Mouse (Mus musculus) embryonic facial prominence, embryonic 11.5 days (tissue): Measurements from ENCODE around the gene Aqp1. TPM values are rescaled to one million over a fixed set of nuclear protein-coding genes. Genes with fewer than 3 reads are reported as not detected.
A peak's percentile ranks its signal among the peaks of the same experiment; 100 is the strongest.

ENCODE experiments used
- ATAC-seq: fragments of 200-750 bp; cut with Nextera tagmentation; replicated peaks from 2 replicates; pipeline ENCODE4 v1.8.0; 2017; ENCODE audit warnings: low read depth; ENCODE audit not compliant: insufficient number of reproducible peaks, low FRiP score, low TSS enrichment
- DNase-seq: peaks from one replicate; pipeline ENCODE4 v3.0.0-alpha.2; 2015; ENCODE audit warnings: low spot score
- H3K27ac ChIP-seq: fragments of 300-500 bp; sonication (generic); replicated peaks from 2 replicates; pipeline ENCODE4 v1.5.1; 2014; ENCODE audit warnings: mild to moderate bottlenecking, low read depth, low read length, control low read depth
- H3K27me3 ChIP-seq: fragments of 300-500 bp; sonication (generic); 2 replicates; pipeline ENCODE4 v1.6.1; 2014; ENCODE audit warnings: mild to moderate bottlenecking, low read length, moderate library complexity, mixed read lengths; ENCODE audit not compliant: control insufficient read depth, insufficient read depth
- H3K36me3 ChIP-seq: fragments of 300-500 bp; sonication (generic); replicated peaks from 2 replicates; pipeline ENCODE4 v1.6.1; 2014; ENCODE audit warnings: low read depth, mild to moderate bottlenecking, low read length, moderate library complexity, mixed read lengths; ENCODE audit not compliant: control insufficient read depth, insufficient read depth
- H3K4me1 ChIP-seq: fragments of 300-500 bp; sonication (generic); 2 replicates; pipeline ENCODE4 v1.6.1; 2014; ENCODE audit warnings: low read length, mixed read lengths; ENCODE audit not compliant: control insufficient read depth, insufficient read depth
- H3K4me2 ChIP-seq: fragments of 300-500 bp; sonication (generic); 2 replicates; pipeline ENCODE4 v1.6.1; 2014; ENCODE audit warnings: low read depth, mild to moderate bottlenecking, control low read depth, low read length, moderate library complexity
- H3K4me3 ChIP-seq: fragments of 300-500 bp; sonication (generic); 2 replicates; pipeline ENCODE4 v1.5.1; 2014; ENCODE audit warnings: low read depth, low read length, control low read depth
- H3K9ac ChIP-seq: fragments of 300-500 bp; sonication (generic); replicated peaks from 2 replicates; pipeline ENCODE4 v1.6.1; 2014; ENCODE audit warnings: mild to moderate bottlenecking, control low read depth, low read length
- H3K9me3 ChIP-seq: fragments of 300-500 bp; sonication (generic); replicated peaks from 2 replicates; pipeline ENCODE4 v1.6.1; 2016; ENCODE audit warnings: mild to moderate bottlenecking, low read length, inconsistent platforms, mixed read lengths; ENCODE audit not compliant: control insufficient read depth
- WGBS: fragments of 180-500 bp; shearing (Covaris S2); extraction: QIAGEN DNeasy Blood & Tissue Kit; methylation state at CpG from one replicate; pipeline ENCODE4 v1.1.7; 2014; 5-methylcytosine and 5-hydroxymethylcytosine counted together
- polyA plus RNA-seq: library from polyadenylated mRNA; unstranded; fragments of >200 nt; fragmentation: Nextera tagmentation; extraction: Ambion mirVana; gene quantifications from 2 replicates; pipeline ENCODE4 v1.2.1, GENCODE M21; 2014

Gene Aqp1
- 0.28 and 0.52 TPM in 2 replicates for polyA plus RNA-seq

DNA sequence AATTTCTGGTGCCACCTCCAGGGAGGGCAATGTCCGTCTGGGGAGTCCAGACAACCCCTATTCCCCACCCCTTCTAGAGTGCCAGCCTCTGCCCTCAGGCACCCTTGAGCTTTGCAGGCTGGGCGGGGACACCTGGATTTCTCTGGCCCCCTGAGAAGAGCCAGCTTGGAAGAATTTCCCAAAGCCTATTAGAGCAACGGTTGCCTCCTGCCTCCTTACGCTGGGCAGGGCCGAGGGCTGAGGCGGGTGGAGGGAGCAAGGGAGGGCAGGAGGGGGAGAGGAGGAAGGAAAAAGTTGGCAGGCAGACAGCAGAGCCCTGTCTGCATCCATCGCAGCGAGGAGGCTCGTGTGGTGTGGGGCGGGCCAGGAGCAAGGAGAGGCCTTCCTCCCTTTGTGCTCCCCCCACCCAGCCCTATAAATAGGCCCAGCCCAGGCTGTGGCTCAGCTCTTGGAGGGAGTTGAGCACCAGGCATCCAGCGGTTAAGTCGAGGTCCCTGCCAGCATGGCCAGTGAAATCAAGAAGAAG, at the start of gene Aqp1:
Gene Aqp1, plus strand, starts transcription at position 444 of the 526 bp plus-strand sequence.
- Histone ChIP-seq H3K4me1 (peaks cover 7% of the 10 kb centered on the region), H3K4me3 (no peak within 1 kb of the TSS), H3K9ac (no peak within 1 kb of the TSS; the same call in 1 of the 2 replicates), H3K9me3 (no peaks in the 10 kb centered on the region), H3K4me2 (no peak within 1 kb of the TSS; the same call in 1 of the 2 replicates), H3K27me3 (no peaks in the 10 kb centered on the region), H3K36me3 (no peaks in the 10 kb centered on the region), H3K27ac (no peak within 1 kb of the TSS; the same call in 1 of the 2 replicates)
- 21% methylated on average over 12 of the region's 12 CpGs for WGBS
- DNase-seq (peak; percentile 27), ATAC-seq (peak; percentile 63; the same call in 1 of the 2 replicates)

DNA sequence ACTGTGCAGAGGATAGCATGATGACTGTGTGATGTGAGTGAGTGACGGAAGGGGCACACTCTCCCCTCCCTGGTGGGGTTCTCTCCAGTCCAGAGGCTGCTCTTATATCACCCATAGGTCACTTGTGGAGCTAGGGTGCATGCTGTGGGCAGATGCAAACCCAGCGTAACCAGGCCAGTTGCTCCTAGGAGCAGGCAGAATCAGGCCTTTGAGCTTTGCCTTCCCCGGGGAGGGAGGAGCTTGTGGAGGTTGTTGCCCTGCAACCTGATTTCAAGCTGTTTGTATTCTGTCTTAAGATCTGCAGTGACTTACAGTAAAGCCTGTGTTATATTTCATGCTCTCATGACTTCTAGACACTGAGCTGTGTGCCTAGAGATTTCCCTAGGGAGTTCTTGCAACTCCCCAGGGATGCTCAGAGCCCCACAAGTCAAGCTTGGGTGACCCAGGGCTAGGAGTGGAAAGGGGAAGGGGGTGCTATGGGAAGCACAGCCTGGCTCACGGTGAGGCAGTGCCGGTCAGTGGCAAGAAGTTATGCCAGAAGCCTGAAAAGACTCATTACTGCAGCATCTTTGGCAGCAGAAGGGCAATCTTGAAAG, 48.1 kb upstream of the Aqp1 start:
- 86% methylated on average over 5 of the region's 5 CpGs for WGBS

GRCm38 (mm10) chr6:55294549-55295131, 41.6 kb upstream of the Aqp1 start:
- Histone ChIP-seq H3K4me3 (no peak overlapping the region), H3K4me1 (no peaks in the 10 kb centered on the region; the same call in 1 of the 2 replicates), H3K27me3 (no peaks in the 10 kb centered on the region), H3K27ac (no peak overlapping the region), H3K9me3 (no peaks in the 10 kb centered on the region), H3K9ac (no peak overlapping the region), H3K36me3 (no peaks in the 10 kb centered on the region), H3K4me2 (no peak overlapping the region)
- WGBS, result 68% methylated on average over 19 of the region's 19 CpGs
- no peak for ATAC-seq
- no peak for DNase-seq

More for the DNA sequence above, 48.1 kb upstream of the Aqp1 start:
- Histone ChIP-seq H3K9me3 (no peaks in the 10 kb centered on the region), H3K27me3 (no peaks in the 10 kb centered on the region), H3K4me2 (no peak overlapping the region), H3K36me3 (no peaks in the 10 kb centered on the region), H3K4me3 (no peak overlapping the region), H3K9ac (no peak overlapping the region), H3K4me1 (no peaks in the 10 kb centered on the region; the same call in 1 of the 2 replicates), H3K27ac (no peak overlapping the region)
- DNase-seq (no peak), ATAC-seq (no peak)

DNA sequence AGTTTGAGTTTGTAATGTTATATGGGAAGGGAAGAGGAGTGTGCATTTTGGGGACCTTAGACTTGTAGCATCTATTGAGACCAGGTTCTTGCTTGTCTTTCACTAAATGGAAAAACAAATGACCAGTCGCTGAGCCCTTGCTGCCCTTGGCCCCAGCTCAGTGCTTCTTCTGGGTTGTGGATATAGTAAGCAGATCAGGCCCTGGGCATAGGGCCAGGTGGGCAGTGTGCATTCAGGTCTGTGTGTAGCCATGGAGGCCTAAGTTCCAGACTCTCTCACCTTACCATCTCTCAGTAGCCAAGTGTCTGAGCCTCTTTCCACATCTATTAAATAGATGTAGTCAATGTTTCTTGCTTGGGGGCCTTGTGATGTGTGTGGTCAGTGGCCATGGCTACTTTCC, 40.9 kb upstream of the Aqp1 start:
- Histone ChIP-seq H3K4me1 (no peaks in the 10 kb centered on the region; the same call in 1 of the 2 replicates), H3K27ac (no peak overlapping the region), H3K9ac (no peak overlapping the region), H3K4me3 (no peak overlapping the region), H3K9me3 (no peaks in the 10 kb centered on the region), H3K4me2 (no peak overlapping the region), H3K36me3 (no peaks in the 10 kb centered on the region), H3K27me3 (no peaks in the 10 kb centered on the region)
- WGBS, result 82% methylated on average over 1 of the region's 1 CpGs
- ATAC-seq (no peak), DNase-seq (no peak)

- no peak overlapping the region for H3K4me2 ChIP-seq
- 85% methylated on average over 8 of the region's 8 CpGs for WGBS
- no peak for DNase-seq
- no peaks in the 10 kb centered on the region for H3K27me3 ChIP-seq
- no peaks in the 10 kb centered on the region for H3K4me1 ChIP-seq
- no peaks in the 10 kb centered on the region for H3K9me3 ChIP-seq
- H3K4me3 ChIP-seq, result no peak overlapping the region
- no peak overlapping the region for H3K27ac ChIP-seq
- H3K9ac ChIP-seq, result no peak overlapping the region
- ATAC-seq, result no peak
- H3K36me3 ChIP-seq, result no peaks in the 10 kb centered on the region
Measured at GRCm38 (mm10) chr6:55299482-55299881, 36.8 kb upstream of the Aqp1 start.

GRCm38 (mm10) chr6:55299917-55300316, 36.3 kb upstream of the Aqp1 start:
- Histone ChIP-seq H3K36me3 (no peaks in the 10 kb centered on the region), H3K9me3 (no peaks in the 10 kb centered on the region), H3K4me3 (no peak overlapping the region), H3K4me1 (no peaks in the 10 kb centered on the region), H3K27ac (no peak overlapping the region), H3K4me2 (no peak overlapping the region), H3K9ac (no peak overlapping the region), H3K27me3 (no peaks in the 10 kb centered on the region)
- no peak for DNase-seq
- ATAC-seq, result no peak
- WGBS, result 88% methylated on average over 2 of the region's 2 CpGs

- Histone ChIP-seq H3K9ac (no peak overlapping the region), H3K36me3 (no peaks in the 10 kb centered on the region)
- WGBS, result 86% methylated on average over 11 of the region's 11 CpGs
Measured at GRCm38 (mm10) chr6:55300704-55301103, 35.5 kb upstream of the Aqp1 start.

GRCm38 (mm10) chr6:55310179-55310578, 26.1 kb upstream of the Aqp1 start:
- Histone ChIP-seq H3K9ac (no peak overlapping the region), H3K4me3 (no peak overlapping the region), H3K27me3 (no peaks in the 10 kb centered on the region), H3K27ac (no peak overlapping the region), H3K4me1 (peaks cover 5% of the 10 kb centered on the region; the same call in 1 of the 2 replicates), H3K36me3 (no peaks in the 10 kb centered on the region), H3K4me2 (no peak overlapping the region), H3K9me3 (no peaks in the 10 kb centered on the region)
- WGBS, result 48% methylated on average over 2 of the region's 2 CpGs
- ATAC-seq (no peak), DNase-seq (no peak)

More at GRCm38 (mm10) chr6:55300704-55301103, 35.5 kb upstream of the Aqp1 start:
- DNase-seq, result no peak
- Histone ChIP-seq H3K27me3 (no peaks in the 10 kb centered on the region), H3K27ac (no peak overlapping the region), H3K4me2 (no peak overlapping the region), H3K9me3 (no peaks in the 10 kb centered on the region), H3K4me3 (no peak overlapping the region), H3K4me1 (no peaks in the 10 kb centered on the region)
- no peak for ATAC-seq
